Mouse (Mus musculus) neural tube, embryonic 14.5 days (tissue): Measurements from ENCODE around the gene Rps3a1. TPM values are rescaled to one million over a fixed set of nuclear protein-coding genes. Genes with fewer than 3 reads are reported as not detected.
A peak's percentile ranks its signal among the peaks of the same experiment; 100 is the strongest.

Experiments
- ATAC-seq: fragments of 200-750 bp; cut with Nextera tagmentation; 2 replicates; pipeline ENCODE4 v1.8.0; 2017; ENCODE audit warnings: low read depth, mild to moderate bottlenecking, moderate TSS enrichment, moderate library complexity
- H3K27ac ChIP-seq: fragments of 300-500 bp; sonication (generic); 2 replicates; pipeline ENCODE4 v1.5.1; 2014; ENCODE audit warnings: low read depth, mild to moderate bottlenecking, control low read depth, low read length, moderate library complexity, mixed read lengths
- H3K27me3 ChIP-seq: fragments of 300-500 bp; sonication (generic); 2 replicates; pipeline ENCODE4 v1.6.1; 2014; ENCODE audit warnings: low read length; ENCODE audit not compliant: control insufficient read depth, insufficient read depth
- H3K36me3 ChIP-seq: fragments of 300-500 bp; sonication (generic); 2 replicates; pipeline ENCODE4 v1.6.1; 2014; ENCODE audit warnings: low read length, mixed read lengths; ENCODE audit not compliant: control insufficient read depth, insufficient read depth
- H3K4me1 ChIP-seq: fragments of 300-500 bp; sonication (generic); 2 replicates; pipeline ENCODE4 v1.6.1; 2014; ENCODE audit warnings: low read length; ENCODE audit not compliant: control insufficient read depth, insufficient read depth
- H3K4me2 ChIP-seq: fragments of 300-500 bp; sonication (generic); 2 replicates; pipeline ENCODE4 v1.6.1; 2014; ENCODE audit warnings: mild to moderate bottlenecking, low read depth, low read length, control low read depth
- H3K4me3 ChIP-seq: fragments of 300-500 bp; sonication (generic); 2 replicates; pipeline ENCODE4 v1.5.1; 2014; ENCODE audit warnings: low read depth, low read length, control low read depth, mixed read lengths
- H3K9ac ChIP-seq: fragments of 300-500 bp; sonication (generic); replicated peaks from 2 replicates; pipeline ENCODE4 v1.6.1; 2014; ENCODE audit warnings: low read depth, mild to moderate bottlenecking, control low read depth, low read length, mixed read lengths
- H3K9me3 ChIP-seq: fragments of 300-500 bp; sonication (generic); 2 replicates; pipeline ENCODE4 v1.6.1; 2016; ENCODE audit warnings: low read length; ENCODE audit not compliant: control insufficient read depth
- WGBS: fragments of 180-500 bp; shearing (Covaris S2); extraction: QIAGEN DNeasy Blood & Tissue Kit; methylation state at CpG from one replicate; pipeline ENCODE4 v1.1.7; 2014; 5-methylcytosine and 5-hydroxymethylcytosine counted together
- polyA plus RNA-seq: library from polyadenylated mRNA; unstranded; fragments of >200 nt; fragmentation: Nextera tagmentation; extraction: Ambion mirVana; gene quantifications from 2 replicates; pipeline ENCODE4 v1.2.1, GENCODE M21; 2014

Gene Rps3a1
- polyA plus RNA-seq, 1 experiment from 2014 or later, result 560 TPM

- Histone ChIP-seq H3K36me3 (peaks cover 24% of the 10 kb centered on the region), H3K4me2 (peak overlapping the region; percentile 17; the same call in 1 of the 2 replicates), H3K4me1 (peaks cover 14% of the 10 kb centered on the region), H3K9me3 (peaks cover 3% of the 10 kb centered on the region; the same call in 1 of the 2 replicates), H3K27me3 (no peaks in the 10 kb centered on the region), H3K9ac (no peak overlapping the region), H3K27ac (no peak overlapping the region), H3K4me3 (no peak overlapping the region)
- peak; percentile 16 for ATAC-seq
- WGBS, result 37% methylated on average over 6 of the region's 6 CpGs
These were observed 424 bp upstream of the Rps3a1 start for GRCm38 (mm10) chr3:86142934-86143317.

GRCm38 (mm10) chr3:86141886-86142262 lies 628 bp downstream of the Rps3a1 start:
- H3K9ac ChIP-seq, result peak overlapping the region; percentile 97
- H3K4me3 ChIP-seq, result peak overlapping the region; percentile 93
- peak overlapping the region; percentile 53 for H3K4me2 ChIP-seq
- no peaks in the 10 kb centered on the region for H3K9me3 ChIP-seq
- H3K4me1 ChIP-seq, result peaks cover 14% of the 10 kb centered on the region
- peak overlapping the region; percentile 81 for H3K27ac ChIP-seq
- no peak; the same call in 1 of the 2 replicates for ATAC-seq
- H3K36me3 ChIP-seq, result peaks cover 35% of the 10 kb centered on the region
- H3K27me3 ChIP-seq, result no peaks in the 10 kb centered on the region
- WGBS, result 1% methylated on average over 18 of the region's 18 CpGs

DNA sequence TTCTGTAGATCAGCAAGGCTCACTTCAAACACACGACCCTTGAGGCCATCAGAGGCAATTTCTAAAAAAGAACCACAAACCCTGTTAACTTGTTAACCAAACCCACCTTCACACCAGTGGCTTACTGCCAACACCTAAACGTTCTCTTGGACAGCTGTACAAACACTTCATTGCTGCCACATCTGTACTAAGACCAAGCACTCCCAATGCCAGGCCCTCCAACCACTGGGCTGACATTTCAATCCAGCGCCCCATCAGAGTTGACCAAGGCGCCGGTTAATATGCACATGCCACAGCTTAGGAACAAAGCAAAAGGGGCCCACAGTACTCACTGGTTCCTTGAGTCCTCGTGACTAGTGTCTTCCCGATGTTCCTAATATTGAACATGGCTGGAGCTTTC lies 1.1 kb downstream of the Rps3a1 start:
- Histone ChIP-seq H3K27ac (no peak overlapping the region), H3K36me3 (peaks cover 40% of the 10 kb centered on the region), H3K4me2 (peak overlapping the region; percentile 53), H3K4me1 (peaks cover 14% of the 10 kb centered on the region), H3K9ac (peak overlapping the region; percentile 97), H3K9me3 (no peaks in the 10 kb centered on the region), H3K27me3 (no peaks in the 10 kb centered on the region), H3K4me3 (peak overlapping the region; percentile 93)
- no peak for ATAC-seq
- 20% methylated on average over 7 of the region's 7 CpGs for WGBS

DNA sequence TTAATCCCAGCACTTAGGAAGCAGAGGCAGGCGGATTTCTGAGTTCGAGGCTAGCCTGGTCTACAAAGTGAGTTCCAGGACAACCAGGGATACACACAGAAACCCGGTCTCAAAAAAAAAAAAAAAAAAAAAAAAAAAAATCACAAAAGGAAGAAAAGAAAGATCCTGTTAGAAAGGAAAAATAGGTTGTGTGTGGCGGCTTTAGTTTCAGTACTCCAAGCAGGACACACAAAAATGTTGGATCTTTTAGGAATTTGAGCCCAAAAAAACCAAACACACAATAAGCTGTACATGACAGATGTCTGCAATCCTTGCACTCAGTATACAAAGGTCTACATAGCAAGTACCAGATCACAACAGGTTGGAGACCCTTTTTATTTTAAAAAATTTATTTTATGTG lies 2.8 kb downstream of the Rps3a1 start:
- Histone ChIP-seq H3K27me3 (no peaks in the 10 kb centered on the region), H3K9ac (no peak overlapping the region), H3K27ac (no peak overlapping the region), H3K9me3 (no peaks in the 10 kb centered on the region), H3K4me1 (peaks cover 14% of the 10 kb centered on the region), H3K36me3 (peaks cover 50% of the 10 kb centered on the region), H3K4me3 (no peak overlapping the region), H3K4me2 (no peak overlapping the region)
- ATAC-seq, result no peak
- WGBS, result 96% methylated on average over 4 of the region's 4 CpGs

DNA sequence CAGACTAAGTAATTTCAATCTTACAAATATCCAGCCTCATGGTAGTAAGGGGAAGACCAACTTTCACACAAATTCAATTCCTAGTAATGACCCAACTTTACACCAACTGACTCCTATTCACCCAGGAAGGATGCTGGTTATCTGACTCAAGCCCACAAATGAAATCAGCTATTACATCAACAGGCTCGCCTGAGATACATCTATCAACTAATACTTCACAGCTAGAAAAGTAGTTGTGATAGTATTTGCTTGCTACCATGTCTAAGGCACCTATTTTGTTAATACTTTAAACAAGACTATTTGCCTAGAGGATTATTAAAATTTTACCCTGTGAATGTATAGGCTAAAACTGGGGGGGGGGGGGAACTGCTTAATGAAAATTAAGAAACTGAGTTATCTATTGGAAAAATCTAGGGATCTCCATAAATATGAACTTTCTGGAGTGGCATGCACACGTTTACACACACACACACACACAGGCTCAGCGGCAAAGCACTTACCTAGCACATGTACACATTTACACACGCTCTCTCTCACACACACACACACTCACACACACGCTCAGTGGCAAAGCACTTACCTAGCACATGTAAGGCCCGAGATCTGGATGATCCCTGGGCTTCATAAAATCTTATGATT lies 5.4 kb downstream of the Rps3a1 start:
- H3K9me3 ChIP-seq, result no peaks in the 10 kb centered on the region
- no peak overlapping the region for H3K4me2 ChIP-seq
- H3K27me3 ChIP-seq, result no peaks in the 10 kb centered on the region
- peaks cover 50% of the 10 kb centered on the region for H3K36me3 ChIP-seq
- no peak overlapping the region for H3K4me3 ChIP-seq
- ATAC-seq, result no peak
- H3K4me1 ChIP-seq, result peaks cover 14% of the 10 kb centered on the region
- H3K9ac ChIP-seq, result no peak overlapping the region
- no peak overlapping the region for H3K27ac ChIP-seq
- 95% methylated on average over 6 of the region's 6 CpGs for WGBS

DNA sequence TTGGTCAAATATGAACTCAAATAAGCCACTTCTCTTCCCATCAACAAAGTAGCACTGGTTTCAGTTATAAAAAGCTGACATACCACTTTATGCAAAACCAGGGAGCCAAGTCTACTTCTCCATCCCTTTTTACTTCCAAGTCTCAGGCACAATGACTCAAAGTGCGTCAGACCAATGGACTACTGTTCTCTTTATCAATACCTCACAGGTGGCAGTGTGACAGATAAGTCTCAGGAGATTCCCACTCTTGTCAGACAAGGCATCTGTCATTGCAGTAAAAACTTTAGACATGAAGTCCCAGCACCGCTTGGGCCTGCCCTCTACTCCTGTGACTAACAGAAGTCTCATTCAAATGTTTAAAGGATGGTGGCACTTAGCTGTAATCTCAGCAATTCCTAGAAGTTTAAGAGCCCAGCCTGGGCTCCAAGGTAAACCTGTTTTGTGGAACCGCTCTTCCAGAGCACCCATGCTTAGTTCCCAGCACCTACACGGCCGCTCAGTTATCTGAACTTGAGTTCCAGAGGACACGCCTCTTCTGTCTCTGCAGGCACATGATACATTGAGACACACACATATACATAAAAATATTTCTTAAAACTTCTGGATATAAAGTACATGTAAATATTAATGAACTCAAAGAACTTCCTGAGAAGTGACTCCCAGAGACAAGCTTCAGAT lies 6.5 kb downstream of the Rps3a1 start:
- 93% methylated on average over 6 of the region's 6 CpGs for WGBS

GRCm38 (mm10) chr3:86134939-86135638 lies 7.4 kb downstream of the Rps3a1 start:
- H3K36me3 ChIP-seq, result peaks cover 41% of the 10 kb centered on the region
- 93% methylated on average over 6 of the region's 6 CpGs for WGBS
- H3K9ac ChIP-seq, result no peak overlapping the region

More for the DNA sequence above, 6.5 kb downstream of the Rps3a1 start:
- H3K9me3 ChIP-seq, result no peaks in the 10 kb centered on the region
- no peaks in the 10 kb centered on the region for H3K27me3 ChIP-seq
- H3K36me3 ChIP-seq, result peaks cover 49% of the 10 kb centered on the region
- ATAC-seq, result no peak
- no peak overlapping the region for H3K27ac ChIP-seq
- no peak overlapping the region for H3K4me2 ChIP-seq
- no peak overlapping the region for H3K4me3 ChIP-seq
- H3K9ac ChIP-seq, result no peak overlapping the region
- peaks cover 8% of the 10 kb centered on the region for H3K4me1 ChIP-seq

GRCm38 (mm10) chr3:86129757-86130156 lies 12.7 kb downstream of the Rps3a1 start:
- no peaks in the 10 kb centered on the region for H3K4me1 ChIP-seq
- ATAC-seq, result no peak
- no peak overlapping the region for H3K27ac ChIP-seq
- H3K9me3 ChIP-seq, result no peaks in the 10 kb centered on the region
- no peak overlapping the region for H3K4me3 ChIP-seq
- H3K27me3 ChIP-seq, result no peaks in the 10 kb centered on the region
- 14% methylated on average over 6 of the region's 6 CpGs for WGBS
- no peaks in the 10 kb centered on the region for H3K36me3 ChIP-seq
- no peak overlapping the region for H3K4me2 ChIP-seq
- H3K9ac ChIP-seq, result no peak overlapping the region

More at GRCm38 (mm10) chr3:86134939-86135638, 7.4 kb downstream of the Rps3a1 start:
- no peaks in the 10 kb centered on the region for H3K4me1 ChIP-seq
- no peak overlapping the region for H3K4me2 ChIP-seq
- no peaks in the 10 kb centered on the region for H3K27me3 ChIP-seq
- H3K27ac ChIP-seq, result no peak overlapping the region
- ATAC-seq, result no peak
- H3K9me3 ChIP-seq, result no peaks in the 10 kb centered on the region
- no peak overlapping the region for H3K4me3 ChIP-seq

DNA sequence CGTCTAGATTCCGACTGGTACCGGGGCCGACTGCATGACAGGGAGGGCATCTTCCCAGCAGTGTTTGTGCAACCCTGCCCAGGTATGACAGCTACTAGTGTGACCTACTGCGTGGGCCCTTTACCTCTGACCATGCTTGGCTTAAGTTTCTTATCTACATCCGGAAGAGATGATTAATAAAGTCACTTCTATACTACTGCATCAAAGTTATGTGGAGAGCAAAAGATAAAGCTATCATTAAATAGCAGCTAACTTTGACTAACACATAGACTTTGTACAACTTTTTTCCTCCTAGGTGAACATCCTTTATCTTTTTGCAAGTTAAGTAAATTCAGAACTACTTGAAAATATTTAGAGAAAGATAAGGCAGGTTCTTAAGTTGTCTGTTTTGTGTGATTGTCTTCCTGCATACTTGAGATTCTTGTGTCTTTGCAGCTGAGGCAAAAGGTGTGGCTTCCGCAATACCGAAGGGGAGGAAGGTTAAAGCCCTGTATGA lies 19.2 kb downstream of the Rps3a1 start:
- no peak overlapping the region for H3K4me3 ChIP-seq
- H3K4me2 ChIP-seq, result no peak overlapping the region
- no peaks in the 10 kb centered on the region for H3K27me3 ChIP-seq
- ATAC-seq, result no peak
- H3K27ac ChIP-seq, result no peak overlapping the region
- H3K9ac ChIP-seq, result no peak overlapping the region
- no peaks in the 10 kb centered on the region for H3K36me3 ChIP-seq
- no peaks in the 10 kb centered on the region for H3K9me3 ChIP-seq
- no peaks in the 10 kb centered on the region for H3K4me1 ChIP-seq
- WGBS, result 96% methylated on average over 8 of the region's 8 CpGs
